Mouse (Mus musculus) spleen, postnatal 10 days (tissue): ENCODE results near the gene Cluh.

Source experiments
- DNase-seq, 2 experiments: peaks; one replicate each; pipeline ENCODE4 v3.0.0; 2021 to 2022; ENCODE audit warnings: low spot score in 2 of 2

Gene Cluh

GRCm38 (mm10) chr11:74672901-74673513, 23.7 kb downstream of the Cluh start:
- DNase-seq: peak in 1 of 2 experiments; percentile 5

GRCm38 (mm10) chr11:74673561-74673960, 24.3 kb downstream of the Cluh start:
- DNase-seq: no peak

- no peak for DNase-seq
Measured at GRCm38 (mm10) chr11:74674713-74675112, 25.4 kb downstream of the Cluh start.

GRCm38 (mm10) chr11:74675156-74675555, 25.9 kb downstream of the Cluh start:
- DNase-seq: no peak

GRCm38 (mm10) chr11:74692151-74692550, 42.9 kb downstream of the Cluh start:
- DNase-seq: no peak

- no peak for DNase-seq
Measured at GRCm38 (mm10) chr11:74699505-74699904, 50.2 kb downstream of the Cluh start.

- DNase-seq: no peak
Measured at GRCm38 (mm10) chr11:74704068-74704467, 54.8 kb downstream of the Cluh start.

- no peak for DNase-seq
Measured at GRCm38 (mm10) chr11:74708781-74709180, 59.5 kb downstream of the Cluh start.

- DNase-seq: no peak
Measured at GRCm38 (mm10) chr11:74710671-74711070, 61.4 kb downstream of the Cluh start.

- DNase-seq: no peak
Measured at GRCm38 (mm10) chr11:74715971-74716525, 66.8 kb downstream of the Cluh start.
